Mouse (Mus musculus): ENCODE results near the gene Atp6v0a1.

- no peak for TF ChIP-seq CTCF (IDR thresholded peaks at IDR 0.05; ENCODE audit: control insufficient read depth, insufficient read depth, insufficient read length)
- TF ChIP-seq MYOG (IDR thresholded peaks at IDR 0.05; ENCODE audit: control insufficient read depth, extremely low read depth, insufficient read length) = no peak
Observed at GRCm38 (mm10) chr11:101080421-101080820, 71.2 kb downstream of the Atp6v0a1 start.

Measured in C2C12 (cell line).